Mouse (Mus musculus): ENCODE data around the gene Ccdc85c.

Gene Ccdc85c

DNA sequence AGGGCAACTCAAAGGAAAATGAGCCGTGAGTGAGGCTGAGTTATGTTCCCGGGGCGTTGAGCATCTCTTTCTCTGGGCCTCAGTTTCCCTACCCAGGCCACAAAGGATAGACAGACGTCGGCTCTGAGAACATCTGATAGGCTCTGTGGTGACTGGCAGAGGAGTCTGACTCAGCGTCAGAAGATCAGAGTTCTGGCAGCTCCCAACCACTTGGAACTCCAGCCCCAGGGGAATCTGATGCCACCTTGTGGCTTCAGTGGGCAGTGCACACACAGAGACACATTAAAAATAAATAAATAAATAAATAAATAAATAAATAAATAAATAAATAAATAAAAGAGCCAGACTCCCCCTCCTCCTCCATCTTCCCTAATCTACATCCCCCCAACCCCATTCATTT lies 21.8 kb upstream of the Ccdc85c start:
- DNase-seq (ENCODE audit: low read depth), result peak; percentile 69

DNA sequence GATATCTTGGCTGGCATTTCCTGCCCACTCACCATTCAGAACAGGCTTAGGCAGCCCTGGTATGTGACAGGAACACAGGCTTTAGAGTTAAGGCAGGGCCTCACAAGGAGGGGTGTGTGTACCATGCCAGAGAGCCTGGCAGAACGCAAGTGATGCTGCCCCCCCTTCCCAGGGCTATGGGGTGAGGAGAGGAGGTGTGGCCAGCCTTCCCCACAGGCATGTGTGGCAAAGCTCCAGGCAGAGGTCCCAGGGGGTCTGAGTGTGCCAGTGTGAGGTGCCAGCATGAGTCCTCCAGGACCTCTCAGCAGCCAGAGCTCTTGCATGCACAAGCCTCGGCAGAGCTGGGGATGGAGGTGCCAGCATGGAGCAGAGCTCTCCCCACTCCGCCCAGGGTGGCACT lies 19.4 kb upstream of the Ccdc85c start:
- peak; percentile 73 for DNase-seq (ENCODE audit: low read depth)

GRCm38 (mm10) chr12:108292957-108293356 lies 17.7 kb upstream of the Ccdc85c start:
- DNase-seq (ENCODE audit: low read depth), result peak; percentile 82

DNA sequence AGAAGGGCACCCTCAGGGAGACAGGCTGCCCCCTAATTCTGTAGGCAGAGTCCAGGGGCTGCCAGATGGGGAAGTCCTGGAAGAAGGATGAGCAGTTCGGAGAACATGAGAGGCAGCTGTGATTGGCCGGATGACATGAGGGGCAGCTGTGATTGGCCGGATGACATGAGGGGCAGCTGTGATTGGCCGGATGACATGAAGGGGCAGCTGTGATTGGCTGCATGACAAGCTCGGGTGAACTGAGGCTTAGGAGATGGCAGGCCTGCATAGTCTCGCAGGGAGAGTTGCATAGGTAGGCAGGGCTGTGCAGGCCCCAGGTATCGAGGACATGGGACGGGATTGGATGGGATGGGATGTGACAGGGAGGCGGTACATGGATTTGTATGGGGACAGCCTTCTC lies 17.2 kb upstream of the Ccdc85c start:
- no peak for DNase-seq (ENCODE audit: low read depth)

DNA sequence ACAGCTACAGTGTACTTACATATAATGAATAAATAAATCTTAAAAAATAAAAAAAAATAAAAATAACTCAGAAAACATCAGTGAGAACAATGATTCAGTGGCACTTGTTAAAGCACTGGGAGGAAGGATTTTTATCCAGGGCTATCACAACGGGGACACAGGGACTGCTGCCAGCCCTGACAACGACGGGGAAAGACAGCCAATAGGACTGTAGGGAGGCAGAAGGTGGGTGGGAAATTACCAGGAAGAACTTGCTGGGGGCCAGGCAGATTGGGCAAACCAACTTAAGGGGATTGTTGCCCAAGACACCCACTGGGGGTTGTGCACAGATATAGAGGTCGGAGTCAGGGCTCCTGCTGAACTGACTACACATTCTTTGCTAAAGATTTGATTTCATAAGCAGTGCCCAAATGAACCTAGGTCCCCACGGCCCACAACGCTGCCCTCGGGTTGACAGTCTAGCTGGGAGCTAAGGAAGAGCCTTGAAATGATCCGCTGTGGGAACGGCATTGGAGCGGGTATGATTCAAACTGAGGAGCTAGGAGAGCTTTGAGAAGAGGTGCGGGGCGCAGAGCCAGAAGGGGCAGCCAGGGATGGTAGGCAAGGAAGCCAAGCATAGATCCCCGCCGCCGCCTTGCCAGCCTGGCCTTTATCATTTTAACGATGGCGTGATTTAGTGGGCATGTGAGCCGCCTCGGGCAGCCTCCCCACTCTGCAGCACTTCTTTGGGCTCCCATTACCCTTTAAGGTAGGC lies 13.1 kb upstream of the Ccdc85c start:
- no peak for DNase-seq (ENCODE audit: low read depth)

GRCm38 (mm10) chr12:108287011-108287410 lies 11.8 kb upstream of the Ccdc85c start:
- no peak for DNase-seq (ENCODE audit: low read depth)

DNA sequence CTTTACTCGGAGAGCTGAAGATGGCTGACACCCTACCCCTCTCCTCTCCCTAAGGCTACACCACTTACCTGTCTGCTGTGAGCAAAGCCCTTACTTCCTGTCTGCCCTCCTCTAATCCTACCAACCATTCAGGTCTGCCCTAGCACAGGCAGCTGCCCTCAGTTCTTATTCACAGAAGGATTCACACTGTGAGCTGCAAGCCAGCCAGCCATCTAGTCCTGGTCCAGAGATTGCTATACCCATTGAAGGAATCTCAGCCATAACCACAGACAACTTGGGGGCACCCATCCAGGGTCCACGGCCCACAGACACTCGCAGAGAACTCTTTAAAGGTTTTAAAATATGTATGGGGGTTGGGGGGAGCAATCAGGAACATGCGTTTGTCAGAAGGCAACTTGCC lies 11.2 kb upstream of the Ccdc85c start:
- no peak for DNase-seq (ENCODE audit: low read depth)

DNA sequence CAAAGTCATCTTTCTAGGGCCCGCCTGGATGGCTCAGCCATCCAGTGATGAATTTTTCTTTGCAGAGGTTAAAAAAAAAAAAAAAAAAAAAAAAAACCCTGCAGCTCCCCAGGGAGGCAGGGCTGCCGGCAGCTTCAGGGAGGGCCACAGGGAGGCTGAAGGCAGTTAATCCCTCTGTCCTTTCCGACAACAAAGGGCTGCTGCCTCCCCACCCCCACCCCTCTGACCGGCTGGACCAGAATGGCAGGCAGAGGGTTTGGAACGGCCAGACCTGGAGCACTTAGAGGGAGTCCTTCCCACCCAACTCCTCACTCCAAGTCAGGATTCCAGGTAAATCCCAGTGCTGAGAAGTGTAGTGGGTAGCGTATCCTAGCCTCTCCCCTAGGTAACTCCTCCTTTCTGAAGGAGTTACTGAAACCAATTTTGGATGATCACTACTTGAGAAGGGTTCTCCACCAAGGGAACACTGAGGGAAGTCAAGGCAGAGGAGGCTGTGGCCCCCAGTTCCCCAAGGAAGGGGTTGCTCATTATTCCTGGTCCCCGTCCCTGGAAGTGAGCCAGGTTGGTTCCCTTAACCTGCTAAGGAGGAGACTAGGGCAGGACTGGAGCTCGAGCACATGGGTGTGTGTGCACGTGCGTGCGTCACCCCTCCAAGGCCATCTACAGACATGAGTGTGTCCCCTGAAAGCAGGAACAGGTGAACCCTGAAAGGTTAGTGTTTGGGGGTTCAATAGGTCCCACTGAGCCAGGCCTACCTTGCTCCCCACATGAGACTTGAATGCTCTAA lies 10.2 kb upstream of the Ccdc85c start:
- DNase-seq (ENCODE audit: low read depth), result peak; percentile 33

DNA sequence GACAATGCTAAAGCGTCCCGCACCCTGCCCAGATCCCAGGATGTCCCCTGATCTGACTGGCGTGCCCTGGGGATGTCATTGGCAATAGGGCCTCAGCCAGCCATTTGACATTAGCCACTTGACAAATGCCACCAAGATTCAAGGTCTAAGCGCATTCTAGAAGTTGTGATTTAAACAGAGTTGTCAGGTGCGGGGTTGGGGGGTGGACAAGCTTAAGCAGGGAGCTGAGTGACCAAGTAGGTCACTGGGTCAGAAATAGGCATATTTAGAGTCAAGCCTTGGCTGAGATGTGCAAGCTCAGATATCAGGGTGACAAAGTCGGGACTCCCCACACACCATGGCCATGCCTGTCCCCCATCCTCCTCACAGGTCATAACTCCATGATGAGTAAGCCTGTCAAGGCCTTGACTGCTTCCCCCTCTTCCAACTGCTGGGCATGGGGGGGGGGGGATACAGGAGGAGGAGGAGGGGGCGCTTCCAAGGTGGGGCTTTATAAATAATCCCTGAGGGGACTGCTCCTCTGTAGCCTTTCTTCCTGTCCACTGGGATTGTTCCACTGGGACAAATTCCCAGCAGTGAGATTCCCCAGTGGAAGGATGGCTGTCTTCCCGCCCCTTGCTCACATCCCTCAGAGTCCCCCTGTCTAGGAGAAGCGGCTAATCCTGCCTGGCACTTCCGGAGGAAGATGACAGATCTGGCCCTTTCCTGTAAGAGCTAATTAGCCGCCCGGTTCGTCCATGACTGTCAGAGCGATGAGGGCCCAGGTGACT lies 9.4 kb upstream of the Ccdc85c start:
- DNase-seq (ENCODE audit: low read depth), result no peak

DNA sequence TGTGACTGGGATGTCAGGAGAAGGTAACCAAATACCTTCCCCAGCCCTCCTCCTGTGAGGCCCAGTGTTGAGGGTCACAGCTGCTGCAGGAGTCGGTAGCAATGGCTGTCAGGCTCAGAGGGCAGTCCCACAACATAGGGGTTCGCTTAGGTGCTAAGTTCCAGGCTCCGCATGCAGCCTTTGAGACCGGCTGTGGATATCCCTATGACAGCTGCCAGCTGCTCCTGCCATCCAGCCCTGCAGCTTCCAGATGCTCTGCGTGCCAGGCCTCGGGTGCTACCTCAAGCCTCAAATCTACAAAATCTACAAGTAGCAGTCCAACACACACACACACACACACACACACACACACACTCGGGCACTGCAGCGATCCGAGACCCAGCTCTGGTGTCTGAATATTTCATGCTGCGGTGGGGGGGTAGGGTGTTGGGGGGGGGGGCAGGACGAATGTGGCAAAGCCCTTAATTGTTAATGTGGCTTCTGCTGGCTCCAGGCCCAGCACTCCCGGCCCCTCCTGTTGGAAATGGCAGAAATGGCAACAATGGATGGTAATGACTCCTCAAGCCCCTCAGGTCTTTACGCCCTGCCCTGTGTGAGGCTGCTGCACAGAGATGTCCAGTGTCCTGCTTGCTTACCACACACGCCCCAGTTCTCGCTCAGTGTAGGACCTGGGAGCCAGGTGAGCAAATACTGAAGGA lies 3.1 kb upstream of the Ccdc85c start:
- no peak for DNase-seq (ENCODE audit: low read depth)

- no peak for DNase-seq (ENCODE audit: low read depth)
Observed at GRCm38 (mm10) chr12:108277341-108277841, 2.2 kb upstream of the Ccdc85c start.

DNA sequence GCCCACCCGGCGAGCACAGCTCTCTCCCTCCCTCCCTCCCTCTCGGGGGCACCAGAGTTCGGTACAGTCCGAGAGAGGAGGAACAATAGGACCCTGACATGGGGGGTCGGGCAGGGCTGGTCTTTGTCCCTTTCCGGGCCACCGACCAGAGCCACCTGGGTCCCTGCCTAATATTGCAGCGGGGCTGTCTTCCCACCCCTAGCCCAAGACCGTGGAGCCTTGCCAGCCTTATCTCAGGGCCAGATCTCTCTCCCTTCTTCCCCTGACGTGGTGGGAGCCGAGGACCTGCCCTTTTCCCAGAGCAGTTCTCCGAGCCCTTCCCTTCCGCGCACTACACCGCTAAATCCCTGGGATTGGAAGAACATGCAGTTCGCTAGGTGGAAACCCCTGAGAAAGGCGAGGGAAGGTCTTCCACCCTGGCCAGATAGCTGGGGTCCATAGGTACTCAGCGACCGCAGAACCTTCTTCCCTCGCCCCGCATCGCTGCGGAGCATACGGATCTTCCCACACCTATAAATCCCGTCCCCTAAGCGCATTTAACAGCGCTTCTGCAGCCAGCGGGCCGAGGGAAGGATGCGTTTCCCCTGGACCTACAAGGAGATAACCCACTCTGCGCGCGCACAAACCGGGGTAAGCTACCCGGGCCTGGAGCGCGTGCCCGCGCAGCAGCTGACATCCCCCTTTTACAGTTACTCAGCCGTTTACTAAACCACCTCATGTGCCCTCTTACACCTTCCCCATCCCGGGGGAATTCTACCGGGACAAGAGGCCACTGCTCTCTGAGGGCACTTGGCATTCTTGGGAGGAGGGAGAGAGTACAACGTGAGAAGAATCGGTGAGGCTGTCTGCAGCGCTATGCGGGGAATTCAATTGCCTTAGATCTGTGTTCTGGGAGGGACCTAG lies 946 bp upstream of the Ccdc85c start:
- peak; percentile 53 for DNase-seq (ENCODE audit: low read depth)

DNA sequence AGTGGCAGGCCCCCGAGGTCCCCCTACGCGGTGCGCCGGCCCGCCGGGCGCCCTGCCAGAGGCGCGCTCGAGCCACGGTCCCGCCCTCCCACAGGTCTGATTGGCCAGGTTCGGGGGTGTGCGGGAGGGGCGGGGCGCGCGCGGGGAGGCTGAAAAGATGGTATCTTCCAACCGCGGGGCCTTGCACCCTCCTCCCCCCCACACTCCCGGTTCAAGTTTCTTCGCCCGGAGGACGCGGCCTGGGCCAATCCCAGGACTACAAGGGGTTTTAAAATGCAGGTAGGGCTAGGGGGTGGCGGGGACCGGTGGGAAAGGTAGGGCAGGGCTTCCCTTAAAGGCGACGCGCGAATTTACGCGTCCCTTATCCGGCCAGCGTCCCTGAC lies 274 bp upstream of the Ccdc85c start:
- peak; percentile 99 for DNase-seq (ENCODE audit: low read depth)

DNA sequence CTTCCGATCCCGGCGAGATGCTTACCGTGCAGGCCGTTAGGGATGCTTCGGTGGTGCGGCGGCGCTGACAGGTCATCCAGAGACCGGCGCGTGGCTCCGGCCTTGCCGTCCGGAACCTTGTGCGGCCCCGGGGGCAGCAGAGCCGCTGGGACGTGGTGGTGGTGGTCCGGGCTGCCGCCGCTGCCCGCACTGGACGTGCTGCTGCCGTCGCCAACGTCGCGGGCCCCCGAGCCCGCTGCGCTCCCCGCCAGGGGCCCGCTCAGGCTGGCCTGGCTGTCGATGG lies 971 bp downstream of the Ccdc85c start:
- DNase-seq (ENCODE audit: low read depth), result no peak

- peak; percentile 17 for DNase-seq (ENCODE audit: low read depth)
Observed at GRCm38 (mm10) chr12:108273466-108274312, 1.5 kb downstream of the Ccdc85c start.

GRCm38 (mm10) chr12:108272143-108272635 lies 3.0 kb downstream of the Ccdc85c start:
- DNase-seq (ENCODE audit: low read depth), result no peak

DNA sequence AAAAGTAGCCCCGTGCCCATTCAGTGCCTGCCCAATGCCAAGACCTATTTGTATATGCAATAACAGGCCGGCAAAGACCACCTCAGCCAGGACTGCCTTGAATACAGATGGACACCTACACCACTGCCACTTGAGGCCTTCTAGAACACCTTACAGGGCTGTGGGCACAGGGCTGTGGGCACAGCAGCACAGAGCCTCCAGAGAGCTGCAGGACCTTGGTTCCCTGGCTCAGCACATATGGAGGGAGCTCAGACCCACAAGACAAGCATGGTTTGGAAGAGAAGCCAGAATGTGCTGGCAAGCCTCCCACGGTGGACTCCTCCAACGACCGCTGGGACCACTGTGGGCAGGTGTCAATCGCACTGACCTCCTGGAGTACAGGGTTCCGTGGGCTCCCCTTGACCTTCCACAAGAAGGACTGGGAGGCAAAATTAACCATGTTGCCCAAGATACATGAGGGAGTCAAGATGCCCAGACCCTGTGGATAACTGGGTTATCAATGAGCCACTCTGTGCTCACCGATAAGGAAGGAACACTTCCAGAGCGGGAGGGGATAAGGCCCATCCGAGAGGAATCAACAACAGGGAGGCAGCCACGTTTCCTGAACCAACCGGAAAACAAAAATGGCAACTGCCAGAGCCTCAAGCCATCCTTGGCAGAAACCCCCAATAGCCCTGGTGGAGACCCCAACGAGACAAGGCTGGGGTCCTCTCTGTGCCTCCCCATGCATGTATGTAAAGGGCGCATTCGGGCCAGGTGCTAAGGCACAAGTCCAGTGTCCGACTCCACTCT lies 3.7 kb downstream of the Ccdc85c start:
- no peak for DNase-seq (ENCODE audit: low read depth)

DNA sequence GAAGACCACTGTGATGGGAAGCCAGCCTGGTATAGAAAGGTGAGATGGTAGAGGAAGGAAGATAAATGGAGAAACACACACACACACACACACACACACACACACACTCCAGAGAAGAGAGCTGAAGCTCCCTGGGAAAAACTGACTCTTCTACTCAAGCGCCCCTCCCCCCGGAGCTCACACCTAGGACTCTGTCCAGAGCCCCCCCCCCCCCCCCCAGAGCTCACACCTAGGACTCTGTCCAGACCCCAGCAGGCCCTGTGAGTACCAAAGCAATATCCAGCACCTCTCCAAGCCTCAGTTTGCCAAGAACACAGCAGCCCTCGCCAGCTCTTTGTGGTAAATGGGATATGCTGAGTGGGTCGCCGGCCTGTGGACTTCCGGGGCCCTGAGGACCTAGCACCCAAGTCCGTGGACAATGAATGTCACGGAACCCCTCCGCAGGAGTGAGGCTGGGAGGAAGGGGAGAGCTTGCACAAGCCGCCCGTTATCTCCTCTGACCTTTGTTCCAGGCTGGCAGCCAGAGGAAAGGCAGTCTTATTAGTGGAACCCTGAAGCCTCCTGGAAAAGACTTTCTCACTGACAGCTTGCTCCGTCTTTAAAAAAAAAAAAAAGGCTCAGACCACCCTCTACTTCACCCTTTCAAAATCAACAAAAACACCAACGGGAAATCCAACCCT lies 4.8 kb downstream of the Ccdc85c start:
- no peak for DNase-seq (ENCODE audit: low read depth)

DNA sequence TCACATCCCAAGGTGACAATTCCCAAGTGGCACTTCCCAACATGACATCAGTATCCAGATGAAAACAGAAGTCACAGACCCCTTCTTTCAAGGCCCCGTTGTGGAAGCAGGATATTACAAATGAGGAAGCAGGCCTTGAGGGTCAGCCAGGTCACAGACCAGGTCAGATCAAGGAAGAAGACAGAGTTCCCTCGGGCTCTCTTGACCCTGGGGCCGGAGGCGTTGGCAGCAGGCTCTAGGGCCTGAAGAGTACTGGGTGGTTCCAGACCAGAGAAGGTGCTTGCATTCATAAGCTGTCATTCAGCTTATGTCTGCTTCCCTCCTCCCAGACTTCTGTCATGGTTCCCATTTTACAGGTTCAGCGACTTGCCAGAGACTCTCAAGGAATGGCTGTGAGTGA lies 5.5 kb downstream of the Ccdc85c start:
- no peak for DNase-seq (ENCODE audit: low read depth)
